Mouse (Mus musculus) kidney, adult 2 months (tissue): ENCODE measurements around the gene Fblim1.

Experiments
- CTCF ChIP-seq: fragments of 200-500 bp; conservative IDR thresholded peaks from 2 replicates; pipeline ENCODE4 v1.5.1; 2011; ENCODE audit warnings: low read depth, mild to moderate bottlenecking, control low read depth, low read length, moderate library complexity, mixed read lengths; ENCODE audit not compliant: insufficient read depth, insufficient read length
- POLR2A ChIP-seq: fragments of 200-500 bp; IDR thresholded peaks from one replicate; pipeline ENCODE4 v1.6.1; 2011; ENCODE audit warnings: low read depth, low read length, control low read depth

DNA sequence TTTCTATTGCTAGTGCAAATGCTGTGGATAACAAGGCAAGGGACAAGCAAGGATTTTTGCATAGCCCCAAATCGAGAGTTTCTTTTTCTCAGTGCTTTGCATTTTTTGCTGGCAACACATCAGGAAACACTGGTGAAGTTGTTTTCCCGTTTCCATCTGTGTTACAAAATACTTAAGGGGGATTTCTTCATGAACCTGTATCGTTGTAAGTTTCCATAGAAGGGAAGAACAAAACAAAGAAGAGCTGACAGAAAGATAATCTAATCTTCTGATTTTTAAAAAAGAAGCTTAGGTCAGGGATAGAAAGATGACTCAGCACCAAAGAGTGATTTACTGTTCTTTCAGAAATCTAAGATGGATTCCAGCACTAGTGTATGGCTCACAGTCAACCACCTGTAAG is 65.1 kb downstream of the Fblim1 start:
- TF ChIP-seq POLR2A (no peak), CTCF (no peak)
